Mouse (Mus musculus): Measurements from ENCODE around the gene Tbc1d17.

DNA sequence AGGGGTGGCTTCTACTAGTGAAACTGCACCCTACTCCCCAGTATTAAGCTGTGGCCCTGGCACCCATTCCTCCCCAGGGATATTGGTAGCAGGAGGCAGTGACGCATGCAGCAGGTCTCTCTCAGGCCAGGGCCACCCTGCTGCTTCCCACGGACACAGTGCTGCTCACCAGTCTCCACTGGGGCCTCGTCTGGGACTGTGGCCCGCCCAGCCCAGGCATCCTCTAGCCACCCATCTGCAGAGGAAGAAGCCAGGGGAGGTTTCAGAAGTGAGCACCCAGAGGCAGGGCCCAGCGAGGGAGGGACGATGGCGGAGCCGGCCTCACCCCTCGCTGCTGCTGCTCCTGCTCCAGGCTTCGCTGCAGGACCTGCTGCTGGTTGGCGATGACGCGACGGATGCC lies 14.3 kb upstream of the Tbc1d17 start:
- TF ChIP-seq CTCF (IDR thresholded peaks at IDR 0.05; ENCODE audit: borderline replicate concordance, control insufficient read depth, extremely low read depth, insufficient read depth, low read length, poor library complexity) (no peak), POLR2A (IDR thresholded peaks at IDR 0.05; ENCODE audit: control insufficient read depth, extremely low read depth, insufficient read depth, low read length, poor library complexity) (no peak)
